Mouse (Mus musculus): ENCODE measurements around the gene Rpl28. TPM values are rescaled to one million over a fixed set of nuclear protein-coding genes. Genes with fewer than 3 reads are reported as not detected.
"Not testable (repeated sequence)": the region's sequence is repeated elsewhere in the genome, so short reads cannot be mapped to it uniquely, and the experiment has no call there.

The Rpl28 gene
- polyA plus RNA-seq, 1 experiment from 2014 or later: 322 TPM

DNA sequence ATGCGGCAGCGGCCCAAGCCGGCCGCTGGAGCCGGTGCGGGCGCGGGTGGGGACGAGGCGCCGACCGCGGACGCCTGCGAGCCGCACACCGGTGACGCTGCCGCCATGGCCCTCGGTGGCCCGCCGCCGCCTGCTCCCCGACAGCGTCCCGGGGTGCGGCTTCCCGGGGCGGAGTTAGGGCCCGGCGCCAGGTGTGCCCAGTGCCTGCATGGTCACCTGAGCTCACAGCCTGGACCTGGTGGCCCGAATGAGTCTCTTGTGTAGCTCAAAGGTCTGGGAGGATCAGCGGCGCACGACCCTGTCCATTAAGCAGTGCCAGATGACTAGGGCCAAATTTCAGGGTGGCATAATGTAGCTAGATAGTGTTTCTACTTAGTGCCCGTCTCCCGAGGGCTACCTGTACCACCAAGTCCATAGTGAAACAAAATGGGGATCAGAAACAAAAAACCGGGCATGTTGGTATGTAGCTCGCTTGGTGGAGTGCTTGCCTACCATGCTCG, 3.2 kb upstream of the Rpl28 start, which contains the start of gene Tmem238:
Gene Tmem238 (minus strand): TSS at position 221 of the 500 bp plus-strand sequence.
- H3K27me3 ChIP-seq (replicated peaks): peaks cover 7% of the 10 kb centered on the region; the same call in 1 of the 2 replicates
- peak within 1 kb of the TSS; percentile 72 for H3K9ac ChIP-seq
- H3K36me3 ChIP-seq: peaks cover 9% of the 10 kb centered on the region
- ATAC-seq (ENCODE audit: low FRiP score, low read depth): no peak; the same call in 1 of the 2 replicates
- H3K27ac ChIP-seq: no peak within 1 kb of the TSS
- peaks cover 16% of the 10 kb centered on the region for H3K4me1 ChIP-seq
- H3K4me2 ChIP-seq (replicated peaks): peak within 1 kb of the TSS; percentile 89
- no peaks in the 10 kb centered on the region for H3K9me3 ChIP-seq
- 8% methylated on average over 40 of the region's 40 CpGs for WGBS
- peak within 1 kb of the TSS; percentile 54 for H3K4me3 ChIP-seq

DNA sequence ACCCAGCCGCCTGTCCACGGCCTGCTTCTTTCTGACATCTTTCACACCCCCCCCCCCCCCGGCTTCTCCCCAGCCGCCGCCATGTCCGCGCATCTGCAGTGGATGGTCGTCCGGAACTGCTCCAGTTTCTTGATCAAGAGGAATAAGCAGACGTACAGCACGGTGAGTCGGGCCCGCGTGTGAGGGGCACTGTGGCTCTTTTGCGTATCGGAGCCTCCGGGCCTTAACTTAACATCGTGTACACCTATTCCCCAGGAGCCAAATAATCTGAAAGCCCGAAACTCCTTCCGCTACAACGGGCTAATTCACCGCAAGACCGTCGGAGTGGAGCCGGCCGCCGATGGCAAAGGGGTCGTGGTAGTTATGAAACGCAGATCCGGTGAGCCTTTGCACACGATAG, 574 bp downstream of the Rpl28 start:
- peaks cover 38% of the 10 kb centered on the region for H3K36me3 ChIP-seq
- H3K4me2 ChIP-seq (replicated peaks): peak overlapping the region; percentile 85
- peak overlapping the region; percentile 88 for H3K4me3 ChIP-seq
- H3K27ac ChIP-seq: peak overlapping the region; percentile 72; the same call in 1 of the 2 replicates
- 1% methylated on average over 31 of the region's 31 CpGs for WGBS
- H3K27me3 ChIP-seq (replicated peaks); H3K9me3 ChIP-seq: not testable (repeated sequence)
- peaks cover 19% of the 10 kb centered on the region for H3K4me1 ChIP-seq
- peak; percentile 6 for ATAC-seq (ENCODE audit: low FRiP score, low read depth)
- peak overlapping the region; percentile 97 for H3K9ac ChIP-seq

DNA sequence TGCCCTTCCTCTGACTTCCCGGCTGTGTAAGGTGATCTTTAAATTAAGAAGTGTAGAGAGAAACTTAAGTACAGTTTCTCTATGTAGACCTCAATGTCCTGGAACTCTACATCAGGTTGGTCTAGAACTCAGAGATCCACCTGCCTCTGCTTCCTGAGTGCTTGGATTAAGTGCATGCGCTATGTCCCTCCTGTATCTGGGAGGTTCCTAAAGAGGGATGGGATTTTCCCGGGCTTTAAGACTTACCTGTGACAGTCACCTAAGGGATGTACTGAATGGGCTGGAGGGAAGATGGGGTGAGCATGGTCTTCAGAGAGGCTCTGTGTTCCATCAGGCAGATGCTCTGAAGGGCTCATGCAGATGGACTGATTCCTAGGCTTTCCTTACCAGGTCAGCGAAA, 1.0 kb downstream of the Rpl28 start:
- 44% methylated on average over 4 of the region's 4 CpGs for WGBS
- H3K9ac ChIP-seq: peak overlapping the region; percentile 97
- no peak overlapping the region for H3K27ac ChIP-seq
- H3K4me3 ChIP-seq: peak overlapping the region; percentile 88
- H3K36me3 ChIP-seq: peaks cover 38% of the 10 kb centered on the region
- H3K27me3 ChIP-seq (replicated peaks): peaks cover 7% of the 10 kb centered on the region; the same call in 1 of the 2 replicates
- H3K4me1 ChIP-seq: peaks cover 15% of the 10 kb centered on the region
- no peaks in the 10 kb centered on the region for H3K9me3 ChIP-seq
- ATAC-seq (ENCODE audit: low FRiP score, low read depth): no peak
- H3K4me2 ChIP-seq (replicated peaks): peak overlapping the region; percentile 85

DNA sequence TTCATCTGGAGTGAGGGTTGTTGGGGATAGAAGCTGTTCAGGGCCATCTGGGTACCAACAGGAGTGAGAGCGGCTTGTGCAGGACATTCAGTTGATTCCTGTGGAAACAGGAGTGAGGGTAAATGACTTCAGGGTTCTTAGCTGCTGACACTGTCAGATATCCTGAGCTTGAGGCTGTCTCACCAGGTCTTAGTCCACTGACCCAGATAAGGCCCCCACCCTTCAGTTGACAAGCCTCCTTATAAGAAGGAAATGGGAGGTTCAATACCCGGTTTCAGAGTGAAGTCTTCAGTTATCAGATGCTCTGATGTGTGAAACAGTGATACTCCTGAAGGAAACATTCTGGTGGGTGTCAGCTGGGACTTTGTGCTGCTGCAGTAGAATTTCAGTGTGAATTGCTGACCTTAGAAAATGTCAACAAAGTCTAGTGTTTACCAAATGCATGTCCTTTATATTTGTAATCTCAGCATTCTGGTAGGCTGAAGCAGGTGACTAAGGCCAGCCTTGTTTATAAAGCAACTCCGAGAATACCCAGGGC, 2.0 kb downstream of the Rpl28 start:
- Histone ChIP-seq H3K27me3 (replicated peaks) (peaks cover 2% of the 10 kb centered on the region; the same call in 1 of the 2 replicates), H3K4me1 (peaks cover 14% of the 10 kb centered on the region), H3K9me3 (no peaks in the 10 kb centered on the region), H3K4me2 (replicated peaks) (peak overlapping the region; percentile 85), H3K36me3 (peaks cover 38% of the 10 kb centered on the region), H3K9ac (no peak overlapping the region), H3K4me3 (peak overlapping the region; percentile 15), H3K27ac (no peak overlapping the region)
- WGBS: 87% methylated on average over 3 of the region's 3 CpGs
- ATAC-seq (ENCODE audit: low FRiP score, low read depth): no peak

DNA sequence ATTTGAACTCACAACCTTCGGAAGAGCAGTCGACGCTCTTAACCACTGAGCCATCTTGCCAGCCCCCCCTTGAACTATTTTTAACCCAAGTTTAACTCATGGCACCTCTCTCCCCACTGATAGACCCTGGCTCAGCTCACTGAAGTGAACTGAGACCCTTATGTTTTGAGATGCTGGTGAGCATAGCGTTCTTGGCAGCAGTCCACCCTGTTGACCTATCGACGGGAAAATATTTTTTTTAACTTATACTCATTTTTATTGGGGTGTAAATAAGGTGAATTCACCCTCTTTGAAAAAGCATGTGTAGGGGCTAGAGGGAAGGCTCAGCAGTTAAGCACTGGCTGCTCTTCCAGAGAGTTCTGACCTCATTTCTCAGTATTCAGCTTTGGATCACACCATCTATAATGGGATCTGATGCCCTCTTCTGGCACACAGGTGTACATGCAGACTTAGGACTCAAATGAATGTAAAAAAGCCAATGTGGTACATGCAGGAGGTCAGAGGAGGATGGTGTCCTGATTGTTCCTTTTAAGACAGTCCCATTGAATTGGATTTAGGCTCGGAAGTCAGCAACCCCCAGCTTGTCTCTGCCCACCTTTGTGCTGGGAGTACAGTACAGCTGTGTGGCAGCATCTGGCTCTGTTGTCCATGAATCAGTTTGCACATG, 3.2 kb downstream of the Rpl28 start:
- H3K27ac ChIP-seq: no peak overlapping the region
- peaks cover 14% of the 10 kb centered on the region for H3K4me1 ChIP-seq
- H3K4me3 ChIP-seq: no peak overlapping the region
- peaks cover 38% of the 10 kb centered on the region for H3K36me3 ChIP-seq
- no peak overlapping the region for H3K4me2 ChIP-seq (replicated peaks)
- no peaks in the 10 kb centered on the region for H3K27me3 ChIP-seq (replicated peaks)
- no peak overlapping the region for H3K9ac ChIP-seq
- no peak for ATAC-seq (ENCODE audit: low FRiP score, low read depth)
- 75% methylated on average over 7 of the region's 7 CpGs for WGBS
- no peaks in the 10 kb centered on the region for H3K9me3 ChIP-seq

DNA sequence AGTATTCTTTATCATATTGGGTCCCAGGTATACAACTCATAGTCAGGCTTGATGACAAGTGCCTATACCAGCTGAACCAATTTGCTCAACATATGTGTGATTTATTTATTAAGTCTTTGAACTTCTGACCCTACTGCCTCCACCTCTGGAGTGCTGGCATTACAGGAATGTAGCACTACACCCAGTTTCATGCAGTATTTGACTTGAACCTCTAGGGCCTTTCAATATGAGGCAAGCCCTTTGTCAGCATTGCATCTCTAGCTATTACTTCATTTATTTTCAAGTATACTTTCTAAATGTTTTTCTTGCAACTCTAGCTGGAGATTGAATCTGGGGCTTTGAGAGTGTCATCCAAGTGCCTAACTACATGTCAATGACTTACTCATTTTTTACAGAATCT, 9.6 kb downstream of the Rpl28 start:
- ATAC-seq (ENCODE audit: low FRiP score, low read depth): no peak
- no peak overlapping the region for H3K4me3 ChIP-seq

DNA sequence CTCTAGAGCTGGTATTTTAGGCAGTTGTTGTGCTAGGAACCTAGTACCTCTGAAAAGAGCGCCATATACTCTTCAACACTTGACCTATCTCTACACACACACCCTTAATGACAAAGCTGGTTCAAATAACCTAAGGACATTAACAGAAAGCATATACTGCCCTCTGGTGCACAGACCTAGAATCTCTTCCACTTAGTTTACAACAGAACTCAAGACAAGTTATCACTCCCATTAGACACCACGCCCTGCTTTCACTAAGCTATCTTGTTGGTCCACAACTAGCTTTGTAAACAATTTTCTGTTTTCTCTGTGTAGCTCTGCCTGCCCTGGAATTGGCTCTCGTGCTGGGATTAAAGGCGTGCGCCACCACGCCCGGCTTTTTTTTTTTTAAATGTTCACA, 14.0 kb downstream of the Rpl28 start:
- Histone ChIP-seq H3K27ac (no peak overlapping the region), H3K4me2 (replicated peaks) (no peak overlapping the region), H3K27me3 (replicated peaks) (no peaks in the 10 kb centered on the region), H3K9me3 (no peaks in the 10 kb centered on the region), H3K4me1 (peaks cover 20% of the 10 kb centered on the region), H3K4me3 (no peak overlapping the region), H3K36me3 (peaks cover 44% of the 10 kb centered on the region), H3K9ac (no peak overlapping the region)
- no peak for ATAC-seq (ENCODE audit: low FRiP score, low read depth)
- 91% methylated on average over 7 of the region's 7 CpGs for WGBS

More for the DNA sequence above, 9.6 kb downstream of the Rpl28 start:
- H3K9ac ChIP-seq: no peak overlapping the region
- H3K4me2 ChIP-seq (replicated peaks): no peak overlapping the region
- no peak overlapping the region for H3K27ac ChIP-seq
- H3K27me3 ChIP-seq (replicated peaks): no peaks in the 10 kb centered on the region
- H3K9me3 ChIP-seq: no peaks in the 10 kb centered on the region
- no peaks in the 10 kb centered on the region for H3K4me1 ChIP-seq
- H3K36me3 ChIP-seq: peaks cover 23% of the 10 kb centered on the region

DNA sequence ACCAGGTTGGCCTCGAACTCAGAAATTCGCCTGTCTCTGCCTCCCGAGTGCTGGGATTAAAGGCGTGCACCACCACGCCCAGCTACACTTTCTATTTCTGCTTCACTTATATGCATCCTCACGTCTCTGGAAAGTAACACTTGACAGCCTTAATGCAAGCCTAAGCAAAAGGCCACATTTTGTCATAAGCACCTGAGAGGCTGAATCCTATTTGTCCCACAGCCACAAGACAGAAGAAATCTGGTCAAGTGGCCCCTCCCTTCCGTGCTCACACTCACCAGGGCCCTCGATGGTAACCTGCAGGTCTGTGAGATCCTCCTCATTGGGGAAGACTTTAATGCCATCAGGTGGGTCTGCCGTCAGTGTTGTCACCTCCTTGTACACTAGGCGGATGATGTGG, 18.5 kb downstream of the Rpl28 start:
- peak overlapping the region; percentile 77 for H3K4me2 ChIP-seq (replicated peaks)
- 45% methylated on average over 10 of the region's 10 CpGs for WGBS
- not testable (repeated sequence) for H3K27me3 ChIP-seq (replicated peaks); H3K27ac ChIP-seq; H3K9me3 ChIP-seq; ATAC-seq (ENCODE audit: low FRiP score, low read depth)
- peak overlapping the region; percentile 96 for H3K4me3 ChIP-seq
- peaks cover 25% of the 10 kb centered on the region for H3K4me1 ChIP-seq
- H3K36me3 ChIP-seq: peaks cover 36% of the 10 kb centered on the region
- peak overlapping the region; percentile 95 for H3K9ac ChIP-seq

DNA sequence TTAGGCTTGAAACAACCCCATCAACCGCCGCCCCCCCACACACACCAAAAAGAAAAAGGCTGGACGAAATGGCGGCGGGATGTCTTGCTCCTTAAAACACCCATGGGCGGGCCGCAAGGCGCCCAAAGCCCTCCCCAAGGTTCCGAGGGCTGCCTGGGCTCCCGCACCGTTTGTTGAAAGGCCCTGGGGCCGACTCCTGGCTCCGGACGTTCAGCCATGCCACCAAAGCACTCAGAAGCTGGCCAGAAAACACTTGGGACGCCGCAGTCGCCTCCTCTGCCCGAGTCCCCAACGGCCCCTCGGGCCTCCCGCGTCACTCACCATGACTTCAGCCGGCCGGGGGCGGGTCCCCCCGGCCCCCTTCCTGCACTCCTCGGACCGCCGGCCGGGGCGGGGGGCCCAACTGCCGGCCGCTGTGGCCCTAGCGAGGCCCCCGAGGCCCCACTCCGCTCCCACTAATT, 19.2 kb downstream of the Rpl28 start:
- Histone ChIP-seq H3K4me2 (replicated peaks) (peak overlapping the region; percentile 77), H3K27me3 (replicated peaks) (no peaks in the 10 kb centered on the region), H3K4me1 (peaks cover 25% of the 10 kb centered on the region), H3K27ac (no peak overlapping the region), H3K4me3 (peak overlapping the region; percentile 96), H3K9me3 (no peaks in the 10 kb centered on the region), H3K36me3 (peaks cover 29% of the 10 kb centered on the region), H3K9ac (peak overlapping the region; percentile 95)
- no peak for ATAC-seq (ENCODE audit: low FRiP score, low read depth)
- WGBS: under 1% methylated on average over 36 of the region's 36 CpGs

DNA sequence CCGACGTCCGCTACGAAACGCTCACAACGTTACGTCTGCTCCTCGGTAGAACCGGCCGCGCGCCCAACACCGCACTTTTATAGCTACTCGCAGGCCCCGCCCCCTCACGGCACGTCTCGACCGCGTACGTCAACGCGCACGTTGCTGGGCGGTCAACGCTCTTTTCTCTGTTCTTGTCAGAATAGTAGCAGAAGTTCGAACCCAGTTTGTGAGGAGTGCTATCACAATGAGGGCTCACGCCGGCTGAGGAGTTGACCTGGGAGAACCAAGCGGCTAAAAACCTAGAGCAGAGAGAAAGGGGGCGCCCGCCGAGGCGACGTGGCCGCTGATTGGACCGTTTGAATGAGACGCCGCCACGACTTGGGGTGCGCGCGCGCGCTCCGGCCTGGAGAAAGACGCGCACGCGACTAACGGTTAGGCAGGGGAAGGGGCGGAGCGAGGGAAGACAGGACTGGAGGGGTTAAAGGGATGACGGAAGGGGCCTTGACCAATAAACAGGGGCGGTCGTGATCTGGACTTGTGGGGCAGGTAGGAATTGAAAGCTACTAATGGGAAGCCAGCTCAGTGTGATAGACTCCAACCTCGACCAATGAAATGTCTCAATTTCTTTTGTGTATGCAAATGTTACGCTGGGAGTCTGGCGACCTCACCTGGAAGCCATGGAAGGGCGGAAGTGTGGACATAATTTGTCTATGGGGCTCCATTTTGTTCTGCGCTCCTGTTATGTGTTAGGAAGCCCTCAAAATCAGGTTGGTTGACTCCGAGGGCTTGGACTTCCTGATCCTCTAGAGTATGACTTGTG, 19.8 kb downstream of the Rpl28 start, which contains the start of gene Ube2s:
Gene Ube2s (minus strand): TSS at position 288 of the 802 bp plus-strand sequence.
- peaks cover 25% of the 10 kb centered on the region for H3K4me1 ChIP-seq
- H3K4me2 ChIP-seq (replicated peaks): peak within 1 kb of the TSS; percentile 77
- under 1% methylated on average over 62 of the region's 62 CpGs for WGBS
- no peaks in the 10 kb centered on the region for H3K9me3 ChIP-seq
- peak within 1 kb of the TSS; percentile 96 for H3K4me3 ChIP-seq
- H3K27ac ChIP-seq: peak within 1 kb of the TSS; percentile 92
- peak; percentile 99 for ATAC-seq (ENCODE audit: low FRiP score, low read depth)
- H3K36me3 ChIP-seq: peaks cover 23% of the 10 kb centered on the region
- peak within 1 kb of the TSS; percentile 95 for H3K9ac ChIP-seq
- no peaks in the 10 kb centered on the region for H3K27me3 ChIP-seq (replicated peaks)

DNA sequence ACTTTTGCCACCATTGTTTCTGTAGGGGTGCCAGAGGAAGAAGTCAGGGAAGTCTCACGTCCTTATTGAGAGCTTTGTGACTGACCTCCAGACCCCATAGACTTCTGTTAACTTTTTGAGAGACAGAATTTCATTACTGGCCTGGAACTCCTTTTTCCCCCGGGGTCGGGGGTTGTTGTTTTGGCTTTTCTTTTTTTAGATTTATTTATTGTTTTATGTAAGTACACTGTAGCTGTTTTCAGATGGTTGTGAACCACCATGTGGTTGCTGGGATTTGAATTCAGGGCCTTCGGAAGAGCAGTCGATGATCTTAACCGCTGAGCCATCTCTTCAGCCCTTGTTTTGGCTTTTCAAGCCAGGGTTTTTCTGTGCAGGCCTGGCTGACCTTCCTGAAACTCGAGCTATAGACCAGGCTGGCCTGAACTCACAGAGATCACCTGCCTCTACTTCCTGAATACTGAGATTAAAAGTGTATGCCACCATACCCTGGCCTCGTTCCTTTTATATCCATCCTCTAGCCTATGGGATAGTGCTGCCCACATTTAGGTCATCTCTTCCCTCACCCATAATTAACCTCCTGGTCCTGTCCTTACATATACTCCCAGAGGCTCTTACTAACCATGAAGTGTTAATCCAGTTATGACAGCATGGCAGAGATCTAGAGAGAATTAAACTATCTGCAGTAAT, 20.6 kb downstream of the Rpl28 start:
- Histone ChIP-seq H3K4me3 (peak overlapping the region; percentile 96), H3K36me3 (peaks cover 19% of the 10 kb centered on the region), H3K9ac (peak overlapping the region; percentile 44; the same call in 1 of the 2 replicates), H3K4me2 (replicated peaks) (peak overlapping the region; percentile 62), H3K9me3 (no peaks in the 10 kb centered on the region), H3K4me1 (peaks cover 25% of the 10 kb centered on the region), H3K27me3 (replicated peaks) (no peaks in the 10 kb centered on the region), H3K27ac (peak overlapping the region; percentile 62; the same call in 1 of the 2 replicates)
- ATAC-seq (ENCODE audit: low FRiP score, low read depth): no peak
- 25% methylated on average over 8 of the region's 8 CpGs for WGBS
